Mouse (Mus musculus): ENCODE data around the gene Sinhcaf. TPM values are rescaled to one million over a fixed set of nuclear protein-coding genes. Genes with fewer than 3 reads are reported as not detected.
A peak's percentile ranks its signal among the peaks of the same experiment; 100 is the strongest.
"Not testable (repeated sequence)": the region's sequence is repeated elsewhere in the genome, so short reads cannot be mapped to it uniquely, and the experiment has no call there.

Sinhcaf gene
- total RNA-seq, 4 experiments from 2014 or later: 0.29 to 0.82 (median 0.59) TPM

- DNase-seq (ENCODE audit: low spot score in 2 of 2): peak in 1 of 2 experiments; percentile 14
Observed at GRCm38 (mm10) chr6:148945509-148946408, 508 bp downstream of the Sinhcaf start.

GRCm38 (mm10) chr6:148944767-148945508, 1.3 kb downstream of the Sinhcaf start:
- DNase-seq (ENCODE audit: low spot score in 2 of 2): peak; percentile 9 to 11

- DNase-seq (ENCODE audit: low spot score in 2 of 2): no peak
Observed at GRCm38 (mm10) chr6:148944344-148944766, 1.9 kb downstream of the Sinhcaf start.

GRCm38 (mm10) chr6:148943695-148944094, 2.6 kb downstream of the Sinhcaf start:
- DNase-seq (ENCODE audit: low spot score in 2 of 2): no peak

GRCm38 (mm10) chr6:148942406-148942805, 3.9 kb downstream of the Sinhcaf start:
- no peak for DNase-seq (ENCODE audit: low spot score in 2 of 2)

GRCm38 (mm10) chr6:148941880-148942279, 4.4 kb downstream of the Sinhcaf start:
- DNase-seq (ENCODE audit: low spot score in 2 of 2): no peak

- not testable (repeated sequence) for DNase-seq (ENCODE audit: low spot score in 2 of 2)
Observed at GRCm38 (mm10) chr6:148940383-148940782, 5.9 kb downstream of the Sinhcaf start.

- DNase-seq (ENCODE audit: low spot score in 2 of 2): no peak
Observed at GRCm38 (mm10) chr6:148937693-148938092, 8.6 kb downstream of the Sinhcaf start.

- no peak for DNase-seq (ENCODE audit: low spot score in 2 of 2)
Observed at GRCm38 (mm10) chr6:148934961-148935590, 11.2 kb downstream of the Sinhcaf start.

GRCm38 (mm10) chr6:148931281-148931680, 15.0 kb downstream of the Sinhcaf start:
- no peak for DNase-seq (ENCODE audit: low spot score in 2 of 2)

- DNase-seq (ENCODE audit: low spot score in 2 of 2): no peak
Observed at GRCm38 (mm10) chr6:148918841-148919398, 27.3 kb downstream of the Sinhcaf start.

GRCm38 (mm10) chr6:148917672-148918071, 28.6 kb downstream of the Sinhcaf start:
- DNase-seq (ENCODE audit: low spot score in 2 of 2): no peak

GRCm38 (mm10) chr6:148916817-148917216, 29.4 kb downstream of the Sinhcaf start:
- DNase-seq (ENCODE audit: low spot score in 2 of 2): no peak

GRCm38 (mm10) chr6:148913938-148914337, 32.3 kb downstream of the Sinhcaf start:
- no peak for DNase-seq (ENCODE audit: low spot score in 2 of 2)

GRCm38 (mm10) chr6:148911906-148912305, 34.4 kb downstream of the Sinhcaf start:
- DNase-seq (ENCODE audit: low spot score in 2 of 2): not testable (repeated sequence)

- DNase-seq (ENCODE audit: low spot score in 2 of 2): no peak
Observed at GRCm38 (mm10) chr6:148906958-148907357, 39.3 kb downstream of the Sinhcaf start.

GRCm38 (mm10) chr6:148902728-148903127, 43.5 kb downstream of the Sinhcaf start:
- DNase-seq (ENCODE audit: low spot score in 2 of 2): no peak

GRCm38 (mm10) chr6:148896507-148896851, 49.8 kb downstream of the Sinhcaf start:
- no peak for DNase-seq (ENCODE audit: low spot score in 2 of 2)

- DNase-seq (ENCODE audit: low spot score in 2 of 2): peak; percentile 61 to 78
Observed at GRCm38 (mm10) chr6:148895773-148896506, 50.3 kb downstream of the Sinhcaf start, which contains the start of gene Caprin2. Caprin2 (minus strand) TSS chr6:148896237.

- DNase-seq (ENCODE audit: low spot score in 2 of 2): no peak
Observed at GRCm38 (mm10) chr6:148894888-148895772, 51.1 kb downstream of the Sinhcaf start.
